Mouse (Mus musculus) embryonic facial prominence, embryonic 14.5 days (tissue): ENCODE data around the gene Cox6b2. TPM values are rescaled to one million over a fixed set of nuclear protein-coding genes. Genes with fewer than 3 reads are reported as not detected.
A peak's percentile ranks its signal among the peaks of the same experiment; 100 is the strongest.

Experiments used
- ATAC-seq: fragments of 200-750 bp; cut with Nextera tagmentation; 2 replicates; pipeline ENCODE4 v1.8.0; 2017; ENCODE audit warnings: low read depth, moderate number of reproducible peaks, moderate TSS enrichment
- DNase-seq: peaks from one replicate; pipeline ENCODE4 v3.0.0-alpha.2; 2015; ENCODE audit warnings: low spot score
- H3K27ac ChIP-seq: fragments of 300-500 bp; sonication (generic); replicated peaks from 2 replicates; pipeline ENCODE4 v1.5.1; 2014; ENCODE audit warnings: low read depth, mild to moderate bottlenecking, low read length, moderate library complexity
- H3K27me3 ChIP-seq: fragments of 300-500 bp; sonication (generic); replicated peaks from 2 replicates; pipeline ENCODE4 v1.6.1; 2014; ENCODE audit warnings: low read length; ENCODE audit not compliant: control insufficient read depth, insufficient read depth
- H3K36me3 ChIP-seq: fragments of 300-500 bp; sonication (generic); 2 replicates; pipeline ENCODE4 v1.6.1; 2014; ENCODE audit warnings: low read length, mixed read lengths; ENCODE audit not compliant: control insufficient read depth, insufficient read depth
- H3K4me1 ChIP-seq: fragments of 300-500 bp; sonication (generic); 2 replicates; pipeline ENCODE4 v1.6.1; 2014; ENCODE audit warnings: antibody characterized with exemption, low read length; ENCODE audit not compliant: control insufficient read depth, insufficient read depth
- H3K4me2 ChIP-seq: fragments of 300-500 bp; sonication (generic); 2 replicates; pipeline ENCODE4 v1.6.1; 2014; ENCODE audit warnings: low read depth, mild to moderate bottlenecking, low read length, moderate library complexity, mixed read lengths
- H3K4me3 ChIP-seq: fragments of 300-500 bp; sonication (generic); 2 replicates; pipeline ENCODE4 v1.5.1; 2014; ENCODE audit warnings: low read depth, mild to moderate bottlenecking, low read length
- H3K9ac ChIP-seq: fragments of 300-500 bp; sonication (generic); 2 replicates; pipeline ENCODE4 v1.6.1; 2014; ENCODE audit warnings: low read depth, mild to moderate bottlenecking, low read length, moderate library complexity, mixed read lengths
- H3K9me3 ChIP-seq: fragments of 300-500 bp; sonication (generic); 2 replicates; pipeline ENCODE4 v1.6.1; 2016; ENCODE audit warnings: low read length; ENCODE audit not compliant: control insufficient read depth
- WGBS: fragments of 180-500 bp; shearing (Covaris S2); extraction: QIAGEN DNeasy Blood & Tissue Kit; methylation state at CpG from one replicate; pipeline ENCODE4 v1.1.7; 2014; 5-methylcytosine and 5-hydroxymethylcytosine counted together
- polyA plus RNA-seq: library from polyadenylated mRNA; unstranded; fragments of >200 nt; fragmentation: Nextera tagmentation; extraction: Ambion mirVana; gene quantifications from 2 replicates; pipeline ENCODE4 v1.2.1, GENCODE M21; 2014

Cox6b2 gene
- polyA plus RNA-seq, 1 experiment from 2014 or later = 36.4 TPM

GRCm38 (mm10) chr7:4739544-4740275 is 13.2 kb downstream of the Cox6b2 start, which contains the start of gene Kmt5c:
TSS of gene Kmt5c (plus strand) at chr7:4740115.
- H3K27ac ChIP-seq = peak within 1 kb of the TSS; percentile 88
- peaks cover 29% of the 10 kb centered on the region for H3K36me3 ChIP-seq
- ATAC-seq = peak; percentile 97
- WGBS = under 1% methylated on average over 26 of the region's 44 CpGs
- DNase-seq = peak; percentile 100
- H3K4me1 ChIP-seq = peaks cover 18% of the 10 kb centered on the region
- H3K4me2 ChIP-seq = peak within 1 kb of the TSS; percentile 74
- H3K4me3 ChIP-seq = peak within 1 kb of the TSS; percentile 78
- H3K9ac ChIP-seq = peak within 1 kb of the TSS; percentile 87
- no peaks in the 10 kb centered on the region for H3K9me3 ChIP-seq
- H3K27me3 ChIP-seq = no peaks in the 10 kb centered on the region

- peak overlapping the region; percentile 8; the same call in 1 of the 2 replicates for H3K9ac ChIP-seq
- H3K4me2 ChIP-seq = peak overlapping the region; percentile 60
- ATAC-seq (no peak), DNase-seq (no peak)
- H3K36me3 ChIP-seq = peaks cover 23% of the 10 kb centered on the region
- no peaks in the 10 kb centered on the region for H3K27me3 ChIP-seq
- peak overlapping the region; percentile 37 for H3K4me3 ChIP-seq
- H3K27ac ChIP-seq = peak overlapping the region; percentile 82
- WGBS = 49% methylated on average over 10 of the region's 10 CpGs
- peaks cover 18% of the 10 kb centered on the region for H3K4me1 ChIP-seq
- H3K9me3 ChIP-seq = no peaks in the 10 kb centered on the region
These were observed 13.8 kb downstream of the Cox6b2 start for GRCm38 (mm10) chr7:4739041-4739543.

- ATAC-seq (no peak), DNase-seq (no peak)
- Histone ChIP-seq H3K27me3 (no peaks in the 10 kb centered on the region), H3K36me3 (no peaks in the 10 kb centered on the region), H3K4me2 (no peak overlapping the region), H3K4me1 (no peaks in the 10 kb centered on the region), H3K9ac (no peak overlapping the region), H3K4me3 (no peak overlapping the region), H3K9me3 (no peaks in the 10 kb centered on the region), H3K27ac (no peak overlapping the region)
- 60% methylated on average over 6 of the region's 6 CpGs for WGBS
These were observed 19.9 kb downstream of the Cox6b2 start for GRCm38 (mm10) chr7:4732968-4733392.

GRCm38 (mm10) chr7:4731090-4731489 is 21.8 kb downstream of the Cox6b2 start:
- ATAC-seq = no peak
- Histone ChIP-seq H3K36me3 (no peaks in the 10 kb centered on the region), H3K9ac (no peak overlapping the region), H3K27ac (no peak overlapping the region), H3K4me3 (no peak overlapping the region), H3K4me2 (no peak overlapping the region), H3K4me1 (no peaks in the 10 kb centered on the region), H3K9me3 (no peaks in the 10 kb centered on the region), H3K27me3 (no peaks in the 10 kb centered on the region)
- DNase-seq = no peak
- 83% methylated on average over 5 of the region's 5 CpGs for WGBS

GRCm38 (mm10) chr7:4725169-4725568 is 27.7 kb downstream of the Cox6b2 start, which contains the start of gene Tmem150b:
TSS of gene Tmem150b (minus strand) at chr7:4725249.
- no peak within 1 kb of the TSS for H3K27ac ChIP-seq
- DNase-seq = no peak
- no peaks in the 10 kb centered on the region for H3K4me1 ChIP-seq
- 76% methylated on average over 7 of the region's 7 CpGs for WGBS
- H3K9me3 ChIP-seq = no peaks in the 10 kb centered on the region
- H3K36me3 ChIP-seq = no peaks in the 10 kb centered on the region
- H3K27me3 ChIP-seq = no peaks in the 10 kb centered on the region
- H3K4me2 ChIP-seq = no peak within 1 kb of the TSS
- H3K4me3 ChIP-seq = no peak within 1 kb of the TSS
- ATAC-seq = no peak
- 0 out of 2 replicates have a peak within 1 kb of the TSS, but pooled peaks have one; percentile 54 for H3K9ac ChIP-seq

- no peak for ATAC-seq
- no peak overlapping the region for H3K4me2 ChIP-seq
- H3K27me3 ChIP-seq = no peaks in the 10 kb centered on the region
These were observed 28.5 kb downstream of the Cox6b2 start for GRCm38 (mm10) chr7:4724359-4724758.

GRCm38 (mm10) chr7:4723508-4723907 is 29.4 kb downstream of the Cox6b2 start:
- Histone ChIP-seq H3K27ac (no peak overlapping the region), H3K36me3 (no peaks in the 10 kb centered on the region), H3K4me2 (peak overlapping the region; percentile 54), H3K4me1 (no peaks in the 10 kb centered on the region), H3K9ac (peak overlapping the region; percentile 54), H3K4me3 (peak overlapping the region; percentile 29), H3K27me3 (no peaks in the 10 kb centered on the region), H3K9me3 (no peaks in the 10 kb centered on the region)
- DNase-seq = peak; percentile 12
- WGBS = 35% methylated on average over 12 of the region's 12 CpGs
- ATAC-seq = peak; percentile 41

More at GRCm38 (mm10) chr7:4724359-4724758, 28.5 kb downstream of the Cox6b2 start:
- H3K4me3 ChIP-seq = no peak overlapping the region
- H3K9me3 ChIP-seq = no peaks in the 10 kb centered on the region
- 69% methylated on average over 3 of the region's 3 CpGs for WGBS
- no peak for DNase-seq
- no peaks in the 10 kb centered on the region for H3K36me3 ChIP-seq
- no peak overlapping the region for H3K9ac ChIP-seq
- H3K27ac ChIP-seq = no peak overlapping the region
- H3K4me1 ChIP-seq = no peaks in the 10 kb centered on the region

GRCm38 (mm10) chr7:4719276-4719675 is 33.6 kb downstream of the Cox6b2 start:
- Histone ChIP-seq H3K27me3 (no peaks in the 10 kb centered on the region), H3K4me1 (no peaks in the 10 kb centered on the region), H3K27ac (no peak overlapping the region), H3K9me3 (no peaks in the 10 kb centered on the region), H3K4me2 (no peak overlapping the region), H3K36me3 (peaks cover 23% of the 10 kb centered on the region), H3K4me3 (no peak overlapping the region), H3K9ac (no peak overlapping the region)
- ATAC-seq (no peak), DNase-seq (no peak)
- 88% methylated on average over 3 of the region's 3 CpGs for WGBS
